Mouse (Mus musculus): ENCODE results near the gene Igfbp2. TPM values are rescaled to one million over a fixed set of nuclear protein-coding genes. Genes with fewer than 3 reads are reported as not detected.

Igfbp2 gene
- polyA plus RNA-seq, 1 experiment from 2014 or later: 43.3 TPM

DNA sequence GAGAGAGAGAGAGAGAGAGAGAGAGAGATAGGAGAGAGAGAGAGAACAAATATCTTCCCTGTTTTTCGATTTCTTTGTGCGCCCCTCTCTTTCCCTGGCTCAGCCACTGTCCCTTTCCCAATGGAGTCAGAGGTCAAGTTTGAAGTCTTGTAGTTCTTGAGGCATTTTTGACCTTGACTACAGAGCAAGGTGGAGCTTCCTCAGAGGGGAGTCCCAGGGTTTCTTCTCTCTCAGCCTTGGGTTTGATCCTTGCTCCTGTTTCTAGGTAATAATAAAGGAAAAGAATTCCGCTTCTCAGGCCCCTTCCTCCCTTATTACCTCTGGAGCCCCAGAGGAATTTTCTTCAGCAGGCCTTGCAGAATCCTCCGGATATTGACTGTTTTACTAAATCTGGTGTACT lies 1.6 kb downstream of the Igfbp2 start:
- no peaks in the 10 kb centered on the region for H3K36me3 ChIP-seq (ENCODE audit: control insufficient read depth, insufficient read depth)
- H3K4me1 ChIP-seq (ENCODE audit: control insufficient read depth, insufficient read depth, low read length): peaks cover 6% of the 10 kb centered on the region
- H3K27me3 ChIP-seq (ENCODE audit: control insufficient read depth, insufficient read depth, low read length): peaks cover 6% of the 10 kb centered on the region
- peak overlapping the region; percentile 66 for H3K4me3 ChIP-seq (ENCODE audit: low read length)
- no peaks in the 10 kb centered on the region for H3K9me3 ChIP-seq (replicated peaks; ENCODE audit: control insufficient read depth, low read length)
- no peak overlapping the region for H3K27ac ChIP-seq (ENCODE audit: low read length)
- no peak for ATAC-seq (replicated peaks; ENCODE audit: extremely low read depth, insufficient read depth, low FRiP score)
- H3K9ac ChIP-seq (ENCODE audit: low read length): no peak overlapping the region
- WGBS: 51% methylated on average over 4 of the region's 4 CpGs
- H3K4me2 ChIP-seq (ENCODE audit: low read depth, low read length): peak overlapping the region; percentile 99

DNA sequence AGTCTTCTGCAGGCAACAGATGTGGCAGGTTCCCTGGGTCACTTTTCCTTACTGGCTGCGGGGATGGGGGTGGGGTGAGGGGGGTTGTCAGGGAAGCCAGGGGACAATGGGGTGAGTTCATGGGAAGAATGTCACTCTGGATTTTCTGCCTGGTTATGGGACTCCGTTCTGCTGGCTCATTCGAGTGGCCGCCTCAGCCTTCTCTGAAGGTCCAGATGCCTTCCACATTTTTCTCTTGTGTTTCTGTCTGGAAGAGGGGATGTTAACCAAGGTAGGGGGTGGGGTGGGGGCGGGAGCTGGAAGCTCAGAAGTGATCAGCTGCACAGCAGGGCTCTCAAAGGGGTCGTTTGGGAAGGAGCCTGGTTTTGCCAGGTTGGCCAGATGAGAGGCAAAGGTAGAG lies 2.1 kb downstream of the Igfbp2 start:
- no peak for ATAC-seq (replicated peaks; ENCODE audit: extremely low read depth, insufficient read depth, low FRiP score)
- 29% methylated on average over 6 of the region's 6 CpGs for WGBS
- Histone ChIP-seq H3K4me2 (ENCODE audit: low read depth, low read length) (peak overlapping the region; percentile 42), H3K9me3 (replicated peaks; ENCODE audit: control insufficient read depth, low read length) (0 out of 2 replicates have a peak, but pooled peaks cover 2% of the 10 kb centered on the region), H3K36me3 (ENCODE audit: control insufficient read depth, insufficient read depth) (no peaks in the 10 kb centered on the region), H3K27me3 (ENCODE audit: control insufficient read depth, insufficient read depth, low read length) (peaks cover 6% of the 10 kb centered on the region), H3K9ac (ENCODE audit: low read length) (0 out of 2 replicates have a peak overlapping the region, but pooled peaks have one; percentile 13), H3K4me1 (ENCODE audit: control insufficient read depth, insufficient read depth, low read length) (peaks cover 6% of the 10 kb centered on the region), H3K4me3 (ENCODE audit: low read length) (no peak overlapping the region), H3K27ac (ENCODE audit: low read length) (no peak overlapping the region)

DNA sequence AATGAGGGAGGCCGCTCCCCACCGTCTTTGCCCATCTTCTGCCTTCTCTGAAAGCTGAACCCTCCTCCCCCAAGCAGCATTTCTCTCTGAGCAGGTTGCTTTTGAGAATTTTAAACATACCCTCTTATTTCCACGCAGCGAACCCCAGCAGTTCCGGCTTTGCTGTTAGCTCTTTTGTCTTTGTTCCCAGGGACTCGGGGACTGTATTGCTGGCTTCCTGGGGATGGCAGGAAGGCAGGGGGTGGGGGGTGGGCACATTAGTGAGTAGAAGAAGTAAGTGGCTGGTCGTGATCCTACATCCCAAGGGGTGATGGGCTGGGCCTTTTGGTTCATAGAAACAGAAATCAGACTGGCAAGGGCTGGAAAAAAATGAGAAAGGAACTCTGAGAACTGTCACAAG lies 2.6 kb downstream of the Igfbp2 start:
- peak overlapping the region; percentile 42 for H3K4me2 ChIP-seq (ENCODE audit: low read depth, low read length)
- H3K27ac ChIP-seq (ENCODE audit: low read length): no peak overlapping the region
- H3K36me3 ChIP-seq (ENCODE audit: control insufficient read depth, insufficient read depth): no peaks in the 10 kb centered on the region
- H3K27me3 ChIP-seq (ENCODE audit: control insufficient read depth, insufficient read depth, low read length): peaks cover 6% of the 10 kb centered on the region
- 0 out of 2 replicates have a peak overlapping the region, but pooled peaks have one; percentile 13 for H3K9ac ChIP-seq (ENCODE audit: low read length)
- 35% methylated on average over 7 of the region's 7 CpGs for WGBS
- peaks cover 6% of the 10 kb centered on the region for H3K4me1 ChIP-seq (ENCODE audit: control insufficient read depth, insufficient read depth, low read length)
- H3K9me3 ChIP-seq (replicated peaks; ENCODE audit: control insufficient read depth, low read length): 0 out of 2 replicates have a peak, but pooled peaks cover 2% of the 10 kb centered on the region
- no peak overlapping the region for H3K4me3 ChIP-seq (ENCODE audit: low read length)
- ATAC-seq (replicated peaks; ENCODE audit: extremely low read depth, insufficient read depth, low FRiP score): no peak

DNA sequence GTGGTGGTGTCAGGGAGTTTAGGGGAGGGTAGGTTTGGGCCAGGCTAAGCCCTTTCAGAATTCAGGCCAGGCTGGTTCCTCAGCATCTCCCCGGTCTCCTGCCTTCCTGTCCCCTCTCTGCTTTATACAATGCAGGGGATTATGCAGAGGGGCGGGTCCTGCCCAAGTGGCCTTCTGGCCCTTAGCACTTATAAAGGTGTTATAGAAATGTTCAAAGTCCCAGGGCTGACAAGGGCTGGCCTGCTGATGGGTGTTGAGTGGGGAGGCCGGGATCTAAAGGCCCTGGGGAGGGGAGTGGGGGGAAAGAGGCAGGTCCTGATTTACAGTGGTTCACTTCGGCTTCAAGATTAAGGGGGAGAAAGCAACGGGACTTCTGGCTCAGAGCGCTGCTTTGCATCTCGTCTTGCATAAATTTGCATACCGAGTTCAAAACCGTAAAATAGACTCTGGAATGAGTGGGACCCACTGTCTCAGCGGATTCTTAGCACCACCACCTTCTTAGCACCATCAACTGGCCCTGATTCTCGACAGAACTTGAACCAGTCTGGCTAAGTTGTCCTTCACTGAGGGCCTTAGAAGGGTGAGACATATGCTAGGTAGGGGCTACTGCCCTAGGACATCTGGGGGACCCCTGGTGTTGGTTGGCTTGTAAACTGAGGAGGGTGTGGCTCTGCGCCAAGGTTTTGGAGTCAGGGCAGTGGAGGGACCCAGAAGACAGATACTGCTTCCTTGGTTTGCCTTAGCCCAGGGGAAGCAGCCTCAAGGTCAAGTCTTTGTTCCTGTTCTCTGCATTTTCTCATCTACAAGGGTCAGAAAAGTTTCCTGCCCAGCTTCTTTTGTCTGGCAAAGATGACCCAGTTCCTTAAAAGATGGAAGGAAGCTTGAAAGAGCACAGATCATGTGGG lies 3.4 kb downstream of the Igfbp2 start:
- peaks cover 8% of the 10 kb centered on the region for H3K4me1 ChIP-seq (ENCODE audit: control insufficient read depth, insufficient read depth, low read length)
- H3K4me2 ChIP-seq (ENCODE audit: low read depth, low read length): peak overlapping the region; percentile 0; the same call in 1 of the 2 replicates
- H3K27me3 ChIP-seq (ENCODE audit: control insufficient read depth, insufficient read depth, low read length): peaks cover 5% of the 10 kb centered on the region
- H3K4me3 ChIP-seq (ENCODE audit: low read length): no peak overlapping the region
- H3K9ac ChIP-seq (ENCODE audit: low read length): no peak overlapping the region
- no peak overlapping the region for H3K27ac ChIP-seq (ENCODE audit: low read length)
- H3K9me3 ChIP-seq (replicated peaks; ENCODE audit: control insufficient read depth, low read length): 0 out of 2 replicates have a peak, but pooled peaks cover 2% of the 10 kb centered on the region
- no peaks in the 10 kb centered on the region for H3K36me3 ChIP-seq (ENCODE audit: control insufficient read depth, insufficient read depth)
- WGBS: 29% methylated on average over 12 of the region's 12 CpGs
- ATAC-seq (replicated peaks; ENCODE audit: extremely low read depth, insufficient read depth, low FRiP score): no peak

DNA sequence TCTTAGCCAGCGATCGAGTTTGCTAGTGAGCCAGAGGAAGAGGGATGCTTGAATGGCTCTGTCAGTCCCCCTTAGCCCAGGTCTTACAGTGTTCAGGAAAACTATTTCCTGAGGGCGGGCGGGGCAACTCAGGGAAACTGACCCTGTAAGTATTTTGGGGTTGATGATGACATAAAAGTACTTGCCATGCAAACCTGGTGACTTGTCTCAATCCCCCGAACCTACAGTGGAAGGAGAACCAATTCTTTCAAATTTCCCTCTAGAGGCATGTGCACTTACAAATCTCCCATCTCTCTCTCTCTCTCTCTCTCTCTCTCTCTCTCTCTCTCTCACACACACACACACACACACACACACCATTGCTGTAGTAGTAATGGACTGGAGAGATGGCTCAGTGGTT lies 4.5 kb downstream of the Igfbp2 start:
- Histone ChIP-seq H3K9ac (ENCODE audit: low read length) (no peak overlapping the region), H3K4me2 (ENCODE audit: low read depth, low read length) (no peak overlapping the region), H3K27ac (ENCODE audit: low read length) (no peak overlapping the region), H3K4me1 (ENCODE audit: control insufficient read depth, insufficient read depth, low read length) (peaks cover 14% of the 10 kb centered on the region), H3K9me3 (replicated peaks; ENCODE audit: control insufficient read depth, low read length) (0 out of 2 replicates have a peak, but pooled peaks cover 2% of the 10 kb centered on the region), H3K27me3 (ENCODE audit: control insufficient read depth, insufficient read depth, low read length) (peaks cover 2% of the 10 kb centered on the region; the same call in 1 of the 2 replicates), H3K36me3 (ENCODE audit: control insufficient read depth, insufficient read depth) (no peaks in the 10 kb centered on the region), H3K4me3 (ENCODE audit: low read length) (no peak overlapping the region)
- ATAC-seq (replicated peaks; ENCODE audit: extremely low read depth, insufficient read depth, low FRiP score): no peak
- WGBS: 87% methylated on average over 5 of the region's 5 CpGs

DNA sequence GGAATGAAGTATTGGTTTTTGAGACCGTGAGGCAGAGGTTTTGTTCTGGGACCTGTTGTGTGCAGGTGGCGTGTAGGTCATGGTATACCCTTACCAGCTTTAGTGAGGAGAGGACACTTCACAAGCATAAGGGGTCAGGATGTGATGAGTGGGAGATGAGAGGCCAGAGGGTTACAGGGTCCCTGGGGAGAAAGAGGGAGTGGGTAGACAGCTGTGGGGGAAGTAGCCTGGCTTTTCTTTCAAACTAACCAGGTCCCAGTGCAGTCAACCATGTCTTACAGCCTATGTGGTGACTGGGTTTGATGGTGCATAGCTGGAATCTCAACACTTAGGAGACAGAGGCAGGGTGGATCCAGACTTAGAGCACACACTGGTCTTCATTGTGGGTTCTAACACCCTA lies 6.2 kb downstream of the Igfbp2 start:
- Histone ChIP-seq H3K4me3 (ENCODE audit: low read length) (no peak overlapping the region), H3K27ac (ENCODE audit: low read length) (no peak overlapping the region), H3K9me3 (replicated peaks; ENCODE audit: control insufficient read depth, low read length) (0 out of 2 replicates have a peak, but pooled peaks cover 2% of the 10 kb centered on the region), H3K36me3 (ENCODE audit: control insufficient read depth, insufficient read depth) (no peaks in the 10 kb centered on the region), H3K4me2 (ENCODE audit: low read depth, low read length) (no peak overlapping the region), H3K4me1 (ENCODE audit: control insufficient read depth, insufficient read depth, low read length) (peaks cover 10% of the 10 kb centered on the region), H3K27me3 (ENCODE audit: control insufficient read depth, insufficient read depth, low read length) (no peaks in the 10 kb centered on the region), H3K9ac (ENCODE audit: low read length) (no peak overlapping the region)
- WGBS: 92% methylated on average over 2 of the region's 2 CpGs
- ATAC-seq (replicated peaks; ENCODE audit: extremely low read depth, insufficient read depth, low FRiP score): no peak

DNA sequence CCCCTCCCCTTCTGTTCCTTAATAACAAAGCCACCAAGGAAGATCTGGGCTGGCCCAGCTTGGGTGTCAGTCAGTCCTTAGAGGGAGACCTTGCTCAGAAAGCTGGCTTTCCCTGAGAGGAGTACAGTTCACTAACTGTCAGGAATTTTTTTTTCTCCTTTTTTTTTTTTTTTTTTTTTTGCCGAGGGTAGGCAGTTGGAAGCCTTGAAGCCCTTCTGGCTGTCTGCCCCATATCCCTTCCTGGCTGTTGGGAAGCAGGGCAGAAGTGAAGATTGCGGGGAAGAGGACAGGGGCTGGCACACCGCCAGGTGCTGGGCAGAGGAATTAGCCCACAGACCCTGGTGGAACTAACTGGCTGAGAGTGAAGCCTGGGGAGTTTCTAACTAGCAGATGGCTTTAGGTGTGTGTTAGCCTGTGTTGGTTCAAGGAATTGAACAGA lies 8.4 kb downstream of the Igfbp2 start:
- 19% methylated on average over 3 of the region's 3 CpGs for WGBS

DNA sequence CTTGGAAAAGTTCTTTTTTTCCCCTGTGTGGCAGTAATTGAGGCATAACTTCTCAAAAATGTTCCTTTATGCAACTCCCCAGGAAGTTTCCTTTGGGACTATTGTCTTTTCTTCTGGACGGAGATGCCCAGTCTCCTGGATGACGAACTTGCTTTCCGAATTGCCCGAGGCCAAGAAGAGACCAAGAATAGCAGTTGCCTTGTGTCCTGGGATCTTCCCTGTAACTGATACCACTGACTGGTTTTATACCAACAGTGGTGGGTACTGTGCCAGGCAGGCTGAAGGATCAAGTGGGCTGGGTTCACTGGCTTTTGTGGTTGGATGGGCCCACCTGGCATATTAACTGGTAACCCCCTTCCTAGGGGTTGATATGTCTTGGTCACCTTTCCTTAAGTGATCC lies 9.3 kb downstream of the Igfbp2 start:
- no peak for ATAC-seq (replicated peaks; ENCODE audit: extremely low read depth, insufficient read depth, low FRiP score)
- H3K9me3 ChIP-seq (replicated peaks; ENCODE audit: control insufficient read depth, low read length): 0 out of 2 replicates have a peak, but pooled peaks cover 2% of the 10 kb centered on the region
- peaks cover 8% of the 10 kb centered on the region for H3K4me1 ChIP-seq (ENCODE audit: control insufficient read depth, insufficient read depth, low read length)
- H3K4me2 ChIP-seq (ENCODE audit: low read depth, low read length): no peak overlapping the region
- H3K4me3 ChIP-seq (ENCODE audit: low read length): no peak overlapping the region
- H3K27me3 ChIP-seq (ENCODE audit: control insufficient read depth, insufficient read depth, low read length): no peaks in the 10 kb centered on the region
- no peak overlapping the region for H3K9ac ChIP-seq (ENCODE audit: low read length)
- H3K27ac ChIP-seq (ENCODE audit: low read length): no peak overlapping the region
- 88% methylated on average over 4 of the region's 4 CpGs for WGBS
- H3K36me3 ChIP-seq (ENCODE audit: control insufficient read depth, insufficient read depth): no peaks in the 10 kb centered on the region

More for the DNA sequence above, 8.4 kb downstream of the Igfbp2 start:
- Histone ChIP-seq H3K9me3 (replicated peaks; ENCODE audit: control insufficient read depth, low read length) (0 out of 2 replicates have a peak, but pooled peaks cover 2% of the 10 kb centered on the region), H3K4me1 (ENCODE audit: control insufficient read depth, insufficient read depth, low read length) (peaks cover 8% of the 10 kb centered on the region), H3K36me3 (ENCODE audit: control insufficient read depth, insufficient read depth) (no peaks in the 10 kb centered on the region), H3K27ac (ENCODE audit: low read length) (no peak overlapping the region), H3K4me3 (ENCODE audit: low read length) (no peak overlapping the region), H3K4me2 (ENCODE audit: low read depth, low read length) (no peak overlapping the region), H3K9ac (ENCODE audit: low read length) (no peak overlapping the region), H3K27me3 (ENCODE audit: control insufficient read depth, insufficient read depth, low read length) (no peaks in the 10 kb centered on the region)
- ATAC-seq (replicated peaks; ENCODE audit: extremely low read depth, insufficient read depth, low FRiP score): no peak

DNA sequence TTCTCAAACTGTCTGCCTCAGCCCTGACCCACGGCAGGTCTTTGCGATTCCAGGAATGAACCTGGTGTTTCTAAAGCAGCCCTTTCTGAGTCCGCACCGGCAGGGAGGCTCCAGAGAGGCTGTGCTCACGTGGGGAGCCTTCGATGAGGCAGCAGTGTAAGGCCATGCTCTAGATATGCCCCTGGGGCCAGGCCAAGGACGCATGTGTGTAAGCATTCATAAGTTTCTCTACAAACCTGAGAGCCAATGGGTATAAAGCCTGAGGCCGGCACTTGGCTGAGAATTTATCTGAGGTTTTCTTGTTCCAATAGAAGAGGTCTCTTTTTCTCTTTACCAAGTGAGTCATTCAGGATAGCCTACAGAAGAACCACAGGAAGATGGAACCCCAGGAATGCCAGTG lies 15.1 kb downstream of the Igfbp2 start:
- peaks cover 12% of the 10 kb centered on the region for H3K4me1 ChIP-seq (ENCODE audit: control insufficient read depth, insufficient read depth, low read length)
- no peak overlapping the region for H3K9ac ChIP-seq (ENCODE audit: low read length)
- H3K27ac ChIP-seq (ENCODE audit: low read length): peak overlapping the region; percentile 50
- no peak overlapping the region for H3K4me3 ChIP-seq (ENCODE audit: low read length)
- H3K4me2 ChIP-seq (ENCODE audit: low read depth, low read length): no peak overlapping the region
- no peaks in the 10 kb centered on the region for H3K36me3 ChIP-seq (ENCODE audit: control insufficient read depth, insufficient read depth)
- H3K9me3 ChIP-seq (replicated peaks; ENCODE audit: control insufficient read depth, low read length): no peaks in the 10 kb centered on the region
- H3K27me3 ChIP-seq (ENCODE audit: control insufficient read depth, insufficient read depth, low read length): no peaks in the 10 kb centered on the region
- ATAC-seq (replicated peaks; ENCODE audit: extremely low read depth, insufficient read depth, low FRiP score): peak; percentile 72
- 37% methylated on average over 8 of the region's 8 CpGs for WGBS
